In the genomic region with DNA sequence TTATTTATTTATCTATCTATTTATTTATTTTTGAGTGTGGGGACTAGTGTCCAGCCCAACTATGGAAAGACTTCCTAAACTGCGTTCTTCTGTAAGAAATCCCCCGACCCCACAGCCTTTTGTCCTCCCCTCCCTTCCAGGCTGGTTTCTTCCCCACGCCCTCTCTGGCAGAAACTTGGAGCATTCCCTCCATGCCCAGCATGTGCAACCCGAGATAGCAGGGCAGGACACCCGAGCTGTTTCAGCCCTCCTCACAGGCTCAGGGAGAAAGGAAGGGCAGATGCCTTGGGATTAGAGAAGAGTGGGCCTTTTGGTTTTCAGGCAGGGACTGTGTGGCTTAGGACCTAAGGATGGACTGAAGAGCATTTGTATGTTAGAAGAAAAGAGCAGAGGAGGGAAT, we compare ENCODE assay signal across 8 mouse cellular contexts. TPM values are rescaled to one million over a fixed set of nuclear protein-coding genes. Genes with fewer than 3 reads are reported as not detected.
DNase-seq lines count a peak whose midpoint lies in the region; ATAC-seq and TF ChIP-seq lines count a peak whose summit lies in the region.

No protein-coding gene starts in this region.

- H3K4me1 ChIP-seq in embryonic fibroblast, embryonic 13.5 days (ENCODE audit: control insufficient read depth, insufficient read depth, low read length), result no peaks in the 10 kb centered on the region
- peaks cover 11% of the 10 kb centered on the region for H3K4me1 ChIP-seq in hindbrain, embryonic 11.5 days (replicated peaks; ENCODE audit: control insufficient read depth, insufficient read depth, low read length)
- peaks cover 29% of the 10 kb centered on the region for H3K4me1 ChIP-seq in midbrain, embryonic 12.5 days

- no peaks in the 10 kb centered on the region for H3K9me3 ChIP-seq in hindbrain, embryonic 11.5 days (ENCODE audit: control insufficient read depth, low read length)
- no peaks in the 10 kb centered on the region for H3K9me3 ChIP-seq in midbrain, embryonic 12.5 days

- TF ChIP-seq CTCF in embryonic fibroblast, embryonic 13.5 days (IDR thresholded peaks at IDR 0.05; ENCODE audit: borderline replicate concordance, insufficient read depth, low read length), result no peak

- 0 out of 2 replicates have a peak, but pooled peaks cover 3% of the 10 kb centered on the region for H3K36me3 ChIP-seq in hindbrain, embryonic 11.5 days (ENCODE audit: control insufficient read depth, insufficient read depth, low read length)
- peaks cover 51% of the 10 kb centered on the region for H3K36me3 ChIP-seq in midbrain, embryonic 12.5 days

- no peak for ATAC-seq in hindbrain, embryonic 11.5 days (ENCODE audit: low FRiP score)
- ATAC-seq in midbrain, embryonic 12.5 days (ENCODE audit: low FRiP score, low read depth), result no peak
- ATAC-seq in megakaryocyte progenitor cell, adult 5-6 weeks (replicated peaks; ENCODE audit: poor library complexity), result no peak
- no peak for ATAC-seq in cerebellum, adult (ENCODE audit: insufficient number of reproducible peaks, low FRiP score, low TSS enrichment)

- peak overlapping the region; percentile 77 for H3K4me2 ChIP-seq in hindbrain, embryonic 11.5 days (replicated peaks; ENCODE audit: low read depth, low read length)
- peak overlapping the region; percentile 85 for H3K4me2 ChIP-seq in midbrain, embryonic 12.5 days (replicated peaks)

- peak overlapping the region; percentile 98 for H3K4me3 ChIP-seq in embryonic fibroblast, embryonic 13.5 days (ENCODE audit: insufficient read depth, low read length)
- H3K4me3 ChIP-seq in hindbrain, embryonic 11.5 days (ENCODE audit: low read depth, low read length), result peak overlapping the region; percentile 94
- H3K4me3 ChIP-seq in midbrain, embryonic 12.5 days, result peak overlapping the region; percentile 100; the same call in 1 of the 2 replicates

- no peak for TF ChIP-seq POLR2A in embryonic fibroblast, embryonic 13.5 days (IDR thresholded peaks at IDR 0.05; ENCODE audit: low read depth, low read length)

- no peak overlapping the region for H3K27ac ChIP-seq in embryonic fibroblast, embryonic 13.5 days (ENCODE audit: insufficient read depth, low read length)
- no peak overlapping the region for H3K27ac ChIP-seq in hindbrain, embryonic 11.5 days (ENCODE audit: low read depth, low read length)
- H3K27ac ChIP-seq in midbrain, embryonic 12.5 days (replicated peaks), result no peak overlapping the region

- peak; percentile 12 for DNase-seq in embryo, embryonic 10 days (ENCODE audit: low spot score)
- DNase-seq in embryo, embryonic 11 days, result no peak
- DNase-seq in hindbrain, embryonic 11.5 days (ENCODE audit: low spot score), result no peak
- DNase-seq in spleen, postnatal 36 days (ENCODE audit: low spot score in 2 of 2), result no peak

- H3K9ac ChIP-seq in hindbrain, embryonic 11.5 days (ENCODE audit: low read depth, low read length), result peak overlapping the region; percentile 4; the same call in 1 of the 2 replicates
- peak overlapping the region; percentile 99 for H3K9ac ChIP-seq in midbrain, embryonic 12.5 days (replicated peaks)

- 34% methylated on average over 5 of the region's 5 CpGs for WGBS in hindbrain, embryonic 11.5 days
- 30% methylated on average over 5 of the region's 5 CpGs for WGBS in midbrain, embryonic 12.5 days

- H3K27me3 ChIP-seq in hindbrain, embryonic 11.5 days (ENCODE audit: control insufficient read depth, insufficient read depth, low read length), result no peaks in the 10 kb centered on the region
- no peaks in the 10 kb centered on the region for H3K27me3 ChIP-seq in midbrain, embryonic 12.5 days

RNA-seq across cellular contexts. Expression of gene Elp5, which starts 0.6 kb away (rescaled TPM):
- polyA plus RNA-seq in embryonic fibroblast, embryonic 13.5 days (2011; ENCODE audit: insufficient read length, low read depth, missing spikeins), result 68.8 and 86.1 TPM in 2 replicates
- polyA plus RNA-seq in hindbrain, embryonic 11.5 days (2014; fragmentation: Nextera tagmentation; extraction: Ambion mirVana), result 154 and 163 TPM in 2 replicates
- 127 and 131 TPM in 2 replicates for polyA plus RNA-seq in midbrain, embryonic 12.5 days (2016; fragmentation: Nextera tagmentation; extraction: Ambion mirVana)
- total RNA-seq in megakaryocyte progenitor cell, adult 5-6 weeks (2015), result 110 and 129 TPM in 2 replicates
- 57.5 and 66.1 TPM in 2 replicates for total RNA-seq in megakaryocyte progenitor cell, adult 5-6 weeks (2017)

RNA-seq across cellular contexts. Expression of gene Ctdnep1, which starts 1.9 kb away (rescaled TPM):
- 140 and 171 TPM in 2 replicates for polyA plus RNA-seq in embryonic fibroblast, embryonic 13.5 days (2011; ENCODE audit: insufficient read length, low read depth, missing spikeins)
- polyA plus RNA-seq in hindbrain, embryonic 11.5 days (2014; fragmentation: Nextera tagmentation; extraction: Ambion mirVana), result 23.8 and 26.8 TPM in 2 replicates
- polyA plus RNA-seq in midbrain, embryonic 12.5 days (2016; fragmentation: Nextera tagmentation; extraction: Ambion mirVana), result 21.4 and 27.5 TPM in 2 replicates
- 131 and 135 TPM in 2 replicates for total RNA-seq in megakaryocyte progenitor cell, adult 5-6 weeks (2015)
- 28.7 and 33.7 TPM in 2 replicates for total RNA-seq in megakaryocyte progenitor cell, adult 5-6 weeks (2017)

RNA-seq across cellular contexts. Expression of gene Gabarap, which starts 8.1 kb away (rescaled TPM):
- polyA plus RNA-seq in embryonic fibroblast, embryonic 13.5 days (2011; ENCODE audit: insufficient read length, low read depth, missing spikeins), result 639 and 646 TPM in 2 replicates
- polyA plus RNA-seq in hindbrain, embryonic 11.5 days (2014; fragmentation: Nextera tagmentation; extraction: Ambion mirVana), result 621 and 643 TPM in 2 replicates
- 552 and 567 TPM in 2 replicates for polyA plus RNA-seq in midbrain, embryonic 12.5 days (2016; fragmentation: Nextera tagmentation; extraction: Ambion mirVana)
- total RNA-seq in megakaryocyte progenitor cell, adult 5-6 weeks (2015), result 387 and 444 TPM in 2 replicates
- total RNA-seq in megakaryocyte progenitor cell, adult 5-6 weeks (2017), result 242 and 274 TPM in 2 replicates

RNA-seq across cellular contexts. Expression of gene Phf23, which starts 12.7 kb away (rescaled TPM):
- polyA plus RNA-seq in embryonic fibroblast, embryonic 13.5 days (2011; ENCODE audit: insufficient read length, low read depth, missing spikeins), result 78.6 and 89.1 TPM in 2 replicates
- polyA plus RNA-seq in hindbrain, embryonic 11.5 days (2014; fragmentation: Nextera tagmentation; extraction: Ambion mirVana), result 56.7 and 57.5 TPM in 2 replicates
- polyA plus RNA-seq in midbrain, embryonic 12.5 days (2016; fragmentation: Nextera tagmentation; extraction: Ambion mirVana), result 89.4 and 96.5 TPM in 2 replicates
- total RNA-seq in megakaryocyte progenitor cell, adult 5-6 weeks (2015), result 34.5 and 37.9 TPM in 2 replicates
- total RNA-seq in megakaryocyte progenitor cell, adult 5-6 weeks (2017), result 31.7 and 40.0 TPM in 2 replicates

RNA-seq across cellular contexts. Expression of gene Dvl2, which starts 17.5 kb away (rescaled TPM):
- 27.7 and 32.1 TPM in 2 replicates for polyA plus RNA-seq in embryonic fibroblast, embryonic 13.5 days (2011; ENCODE audit: insufficient read length, low read depth, missing spikeins)
- polyA plus RNA-seq in hindbrain, embryonic 11.5 days (2014; fragmentation: Nextera tagmentation; extraction: Ambion mirVana), result 24.6 and 27.2 TPM in 2 replicates
- polyA plus RNA-seq in midbrain, embryonic 12.5 days (2016; fragmentation: Nextera tagmentation; extraction: Ambion mirVana), result 45.3 and 49.2 TPM in 2 replicates
- total RNA-seq in megakaryocyte progenitor cell, adult 5-6 weeks (2015), result 9.5 and 9.8 TPM in 2 replicates
- total RNA-seq in megakaryocyte progenitor cell, adult 5-6 weeks (2017), result 9.5 and 14.7 TPM in 2 replicates
